Mouse (Mus musculus) embryonic fibroblast, embryonic 13.5 days (primary cell): ENCODE data around the gene Slc25a5.

Source experiments
- CTCF ChIP-seq: IDR thresholded peaks from 2 replicates; pipeline ENCODE4 v1.5.1; 2011; ENCODE audit warnings: mild to moderate bottlenecking, control low read depth, low read length, moderate library complexity, borderline replicate concordance; ENCODE audit not compliant: insufficient read depth
- POLR2A ChIP-seq: IDR thresholded peaks from 2 replicates; pipeline ENCODE4 v1.6.1; 2011; ENCODE audit warnings: low read depth, mild to moderate bottlenecking, control low read depth, low read length, moderate library complexity

DNA sequence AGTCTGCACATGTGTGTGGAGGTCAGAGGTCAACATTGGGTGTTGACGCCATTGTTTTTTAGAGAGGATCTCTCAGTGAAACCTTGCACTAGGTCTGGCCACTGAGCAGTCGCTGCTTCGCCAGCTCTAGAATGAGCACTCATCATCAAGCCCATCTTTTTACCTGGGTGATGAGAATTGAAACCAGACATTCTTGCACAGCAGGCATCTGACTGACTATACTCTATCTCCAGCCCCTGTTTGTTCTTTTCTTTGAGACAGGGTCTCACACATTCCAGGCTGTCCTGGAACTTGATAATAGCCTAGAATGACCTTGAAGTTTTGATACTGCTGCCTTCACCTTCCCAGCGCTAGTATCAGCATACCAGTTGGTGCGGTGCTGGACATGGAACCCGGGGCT is 22.9 kb upstream of the Slc25a5 start:
- TF ChIP-seq POLR2A (no peak), CTCF (no peak)
